Mouse (Mus musculus) megakaryocyte-erythroid progenitor cell, adult 5-6 weeks (primary cell): Measurements from ENCODE around the gene Dusp10. TPM values are rescaled to one million over a fixed set of nuclear protein-coding genes. Genes with fewer than 3 reads are reported as not detected.
A peak's percentile ranks its signal among the peaks of the same experiment; 100 is the strongest.

Experiments used
- ATAC-seq: replicated peaks from 2 replicates; pipeline ENCODE4 v1.8.0; 2016; ENCODE audit warnings: mild to moderate bottlenecking, inconsistent platforms; ENCODE audit not compliant: severe bottlenecking, poor library complexity, low FRiP score, low TSS enrichment
- total RNA-seq, 2 experiments: library from RNA; stranded (forward) in 1 of 2; stranded (reverse) in 1 of 2; fragments of 200-1000, 215-1000 nt in 1 of 2; fragments of >200 nt in 1 of 2; fragmentation: Nextera tagmentation in 1 of 2; gene quantifications; 2 replicates each; pipeline ENCODE4 v1.2.3; 2014 to 2017

Gene Dusp10
- total RNA-seq, 2 experiments from 2014 or later: 3.4 to 10.1 TPM

DNA sequence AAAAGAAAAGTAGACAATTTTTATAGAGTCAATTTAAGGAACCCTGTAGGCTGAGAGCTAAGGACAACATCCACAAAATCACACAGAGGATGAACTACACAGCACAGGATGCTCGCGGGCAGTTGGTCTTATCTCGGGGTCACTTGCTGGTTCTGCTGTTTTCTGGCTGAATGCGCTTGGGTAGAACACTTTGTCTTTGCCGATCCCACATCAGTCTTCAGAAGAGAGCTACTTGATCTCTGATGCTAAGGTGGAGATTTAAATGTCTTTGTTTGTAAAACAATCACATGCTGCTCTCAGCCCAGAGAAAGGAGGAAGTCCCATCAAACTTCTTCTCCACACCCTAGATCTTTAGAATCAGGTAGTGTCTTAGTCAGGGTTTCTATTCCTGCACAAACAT lies 12.0 kb downstream of the Dusp10 start:
- no peak for ATAC-seq

- ATAC-seq: no peak
Observed at GRCm38 (mm10) chr1:184027039-184027438, 13.9 kb downstream of the Dusp10 start.

- no peak for ATAC-seq
Observed at GRCm38 (mm10) chr1:184030070-184030802, 17.1 kb downstream of the Dusp10 start.

DNA sequence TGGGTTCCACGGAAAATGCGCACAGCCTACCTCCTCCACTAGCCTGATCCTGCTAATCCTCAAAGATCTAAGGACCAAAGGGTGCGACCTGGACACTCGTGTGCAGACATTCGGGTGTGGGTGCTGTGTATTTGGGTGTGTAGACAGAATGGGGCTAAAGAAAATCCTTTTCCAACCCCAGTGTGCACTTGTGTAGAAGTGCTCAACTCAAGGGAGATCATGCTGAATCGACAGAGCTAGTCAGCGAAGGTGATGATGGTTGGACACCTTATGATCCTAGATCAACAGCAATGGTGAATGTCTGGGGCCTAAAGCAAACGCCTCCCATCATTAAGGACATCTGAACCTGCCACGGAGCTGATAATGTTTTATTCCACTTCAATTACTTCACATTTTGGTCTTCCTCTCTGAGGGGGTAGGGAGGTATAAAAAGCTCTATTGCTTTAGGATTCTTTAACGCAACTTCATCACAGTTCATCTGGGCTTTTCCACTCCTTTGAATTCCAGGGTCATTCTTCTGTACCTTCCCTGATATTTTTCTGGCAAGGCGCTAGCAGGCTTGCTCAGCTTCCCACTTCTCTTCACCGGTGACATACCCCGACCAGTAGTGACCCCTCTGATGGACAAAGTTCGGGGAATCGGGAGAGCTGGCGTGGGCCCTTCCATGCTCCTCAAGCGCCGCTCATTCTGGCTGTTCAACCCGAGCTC lies 19.7 kb downstream of the Dusp10 start:
- no peak for ATAC-seq

DNA sequence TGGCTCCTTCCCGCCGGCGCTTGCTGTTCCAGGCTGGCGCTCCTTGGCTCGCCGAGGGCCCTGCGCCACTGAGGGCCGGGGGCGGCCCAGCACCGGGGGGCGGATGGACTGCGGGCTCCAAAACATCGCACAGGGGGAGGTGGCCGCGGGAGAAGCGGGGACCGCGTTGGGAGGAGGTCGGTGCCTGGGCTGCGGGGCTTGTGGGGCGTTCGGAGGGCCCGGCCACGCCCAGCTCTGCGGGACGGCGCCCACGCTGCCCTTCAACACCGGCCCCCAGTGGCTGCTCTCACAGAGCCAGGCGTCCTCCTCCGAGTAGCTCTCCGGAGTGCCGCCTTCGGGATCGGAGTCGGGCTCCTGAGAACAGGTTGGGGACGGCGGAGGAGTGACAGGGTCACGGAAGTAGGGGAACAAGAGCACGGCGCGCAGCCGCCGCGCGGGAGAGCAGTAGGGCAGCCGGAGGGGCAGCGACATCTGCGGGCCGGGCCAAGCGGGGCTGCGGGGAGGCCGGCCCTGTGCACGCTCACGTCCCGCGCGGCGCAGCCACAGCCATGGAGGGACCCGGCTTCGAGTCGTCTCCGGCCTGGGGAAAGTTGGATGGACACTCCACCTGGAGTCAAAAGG lies 20.4 kb downstream of the Dusp10 start:
- peak; percentile 53 for ATAC-seq

- peak; percentile 96 for ATAC-seq
Observed at GRCm38 (mm10) chr1:184034011-184034557, 21.0 kb downstream of the Dusp10 start, which contains the start of gene 1700056E22Rik. 1700056E22Rik (minus strand) TSS chr1:184034301.

- ATAC-seq: 0 out of 2 replicates have a peak, but pooled peaks have one; percentile 14
Observed at GRCm38 (mm10) chr1:184034741-184035181, 21.7 kb downstream of the Dusp10 start.

DNA sequence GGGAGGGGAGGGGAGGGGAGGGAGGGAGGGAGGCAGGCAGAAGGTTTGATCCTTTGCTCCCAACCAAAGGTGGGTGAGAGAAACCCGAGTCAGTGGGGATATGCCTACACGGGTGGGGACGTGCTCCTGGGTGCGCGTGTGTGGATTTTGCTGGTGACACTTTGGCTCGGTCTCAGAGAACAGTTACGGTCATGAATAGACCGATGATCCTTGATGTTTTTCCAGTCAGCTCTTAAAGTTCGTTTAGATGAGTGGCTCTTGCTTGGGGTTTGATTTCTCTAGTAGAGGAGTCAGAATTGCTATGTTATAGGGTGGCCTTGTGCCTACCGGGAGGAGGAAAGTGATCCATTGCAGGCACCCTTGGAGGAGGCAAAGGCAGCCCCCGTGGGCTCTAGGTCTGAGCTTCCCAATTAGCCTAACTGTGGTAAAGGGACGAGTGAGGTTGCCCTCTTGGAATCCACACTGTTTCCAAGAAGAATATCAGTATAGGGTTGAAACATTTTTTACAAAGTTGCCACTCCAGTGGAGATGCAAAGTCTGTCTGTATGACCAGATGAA lies 22.3 kb downstream of the Dusp10 start:
- ATAC-seq: no peak

GRCm38 (mm10) chr1:184037802-184038201 lies 24.7 kb downstream of the Dusp10 start:
- ATAC-seq: no peak

DNA sequence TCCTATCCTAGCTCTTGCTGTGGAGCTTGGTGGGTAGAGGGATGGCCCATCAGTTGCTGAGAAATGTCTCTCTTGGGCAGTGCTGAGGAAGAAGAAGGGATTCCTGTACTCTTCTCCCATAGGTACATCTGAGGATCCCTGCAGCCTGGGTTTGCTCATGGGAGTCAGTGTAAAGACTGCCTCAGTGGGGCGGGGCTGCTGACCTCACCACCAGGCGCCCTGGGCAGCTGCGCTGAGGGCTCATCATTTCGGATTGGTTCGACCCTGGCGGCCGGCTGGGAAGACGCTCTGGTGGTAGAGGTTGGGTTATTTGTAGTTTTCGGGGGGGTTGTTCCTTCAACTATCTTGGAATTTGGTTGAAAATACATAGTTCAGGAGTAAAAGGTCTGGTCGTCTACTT lies 26.2 kb downstream of the Dusp10 start:
- ATAC-seq: no peak

GRCm38 (mm10) chr1:184040181-184040580 lies 27.1 kb downstream of the Dusp10 start:
- no peak for ATAC-seq

DNA sequence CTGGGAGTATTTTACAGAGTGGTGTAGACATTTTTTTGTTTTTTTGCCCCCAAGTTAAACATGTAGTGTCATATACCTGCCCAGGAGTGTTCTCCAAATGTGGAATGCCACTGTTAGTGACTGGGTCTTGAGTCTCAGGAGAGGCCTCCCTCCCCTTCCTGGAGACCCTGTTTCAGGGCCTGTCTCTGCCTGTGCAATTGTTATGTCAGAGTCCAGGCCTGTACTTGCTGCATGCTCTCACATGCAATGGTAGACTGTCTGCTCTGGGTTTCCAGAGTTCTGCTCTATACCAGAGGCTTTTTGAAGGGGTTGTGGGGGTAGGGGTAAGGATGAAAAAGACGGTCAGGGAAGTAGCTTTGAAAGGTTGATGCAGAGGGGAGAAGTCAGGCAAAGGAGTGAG lies 27.8 kb downstream of the Dusp10 start:
- ATAC-seq: no peak

GRCm38 (mm10) chr1:184041778-184042573 lies 28.9 kb downstream of the Dusp10 start:
- ATAC-seq: no peak

DNA sequence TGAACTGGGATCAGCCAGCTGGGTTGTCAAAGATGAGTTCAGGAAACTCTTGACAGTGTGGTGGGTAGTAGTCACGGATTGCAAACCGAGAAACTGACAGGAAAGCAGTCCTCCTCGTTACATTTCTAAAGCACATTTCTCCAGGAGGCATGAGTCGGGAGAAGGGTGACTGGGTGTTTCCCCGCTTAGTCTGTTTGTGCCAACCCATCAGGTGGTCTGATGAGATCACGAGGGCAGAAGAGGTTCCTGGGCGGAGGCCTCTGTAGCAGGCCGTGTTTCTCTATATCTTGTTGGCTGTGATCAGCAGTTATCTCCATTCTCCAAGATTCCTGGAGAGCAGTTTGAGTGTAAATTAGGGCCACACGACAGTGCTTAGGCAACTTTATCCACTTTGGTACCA lies 29.6 kb downstream of the Dusp10 start:
- peak; percentile 97 for ATAC-seq

DNA sequence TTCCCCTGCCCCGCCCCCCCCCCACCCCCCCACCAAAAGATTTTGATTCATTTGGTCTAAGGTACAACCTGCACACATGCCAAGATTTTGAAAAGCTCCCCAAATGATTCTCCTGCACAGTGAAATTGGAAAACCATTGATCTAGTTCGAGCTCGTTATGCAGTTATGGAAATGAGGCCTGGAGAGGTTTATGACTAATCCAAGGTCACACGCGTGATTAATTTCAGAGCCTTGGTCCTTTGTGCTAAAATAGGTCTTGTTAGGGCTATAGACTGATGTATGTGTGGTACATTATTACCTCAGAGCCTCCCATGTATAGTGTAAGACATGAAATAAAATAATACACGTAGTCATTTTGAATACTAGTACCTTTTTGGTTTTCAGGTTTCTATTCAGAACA lies 30.3 kb downstream of the Dusp10 start:
- ATAC-seq: no peak

DNA sequence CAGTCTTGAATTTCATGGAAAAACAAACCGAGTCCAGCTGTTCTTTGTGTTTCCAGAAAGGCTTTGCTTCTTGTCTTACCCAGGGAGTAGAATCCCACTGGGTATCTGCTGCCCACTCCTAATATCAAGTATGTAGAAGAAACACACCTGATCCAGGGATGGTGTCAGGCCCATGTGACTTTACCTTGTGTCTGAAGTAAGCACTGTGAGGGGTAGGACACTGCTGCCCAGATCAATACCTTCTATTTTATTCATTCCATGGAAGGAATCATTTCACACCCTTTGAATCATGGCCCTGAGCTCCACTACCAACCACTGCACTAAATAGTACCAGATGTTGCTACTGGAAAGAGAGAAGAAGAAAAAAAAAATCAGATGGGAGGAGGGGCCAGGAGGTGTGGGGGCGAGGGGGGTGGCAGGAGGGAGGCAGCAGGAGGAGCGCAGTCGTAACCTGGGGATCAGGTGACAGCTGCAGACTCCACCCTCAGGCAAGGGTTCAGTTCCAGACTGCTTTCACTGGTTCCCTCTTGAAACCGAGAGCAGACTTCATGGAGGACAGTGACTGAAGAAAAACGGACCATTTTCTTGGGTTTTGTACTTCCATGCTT lies 33.1 kb downstream of the Dusp10 start:
- ATAC-seq: no peak

DNA sequence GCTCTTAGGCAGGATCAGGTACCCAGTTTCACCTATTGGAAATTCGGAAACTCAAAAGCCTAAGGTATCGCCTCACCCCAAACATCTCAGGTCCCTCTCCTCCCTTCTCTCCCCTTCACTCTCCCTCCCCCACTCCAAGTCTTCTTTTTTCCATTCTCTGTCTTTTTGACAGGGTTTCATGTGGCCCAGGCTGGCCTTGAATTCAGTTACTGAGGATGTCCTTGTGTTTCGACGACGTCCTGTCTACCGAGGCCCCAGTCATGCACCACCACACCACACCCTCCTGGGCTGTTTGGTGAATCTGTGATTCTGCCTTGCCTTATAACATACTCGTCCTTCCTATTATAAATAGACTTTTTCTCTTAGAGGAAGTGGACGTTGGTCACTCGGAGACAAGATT lies 34.7 kb downstream of the Dusp10 start:
- no peak for ATAC-seq

GRCm38 (mm10) chr1:184048675-184049418 lies 35.7 kb downstream of the Dusp10 start:
- ATAC-seq: peak; percentile 40
